Comparison of ENCODE assay signal across 19 mouse cellular contexts in the genomic region with DNA sequence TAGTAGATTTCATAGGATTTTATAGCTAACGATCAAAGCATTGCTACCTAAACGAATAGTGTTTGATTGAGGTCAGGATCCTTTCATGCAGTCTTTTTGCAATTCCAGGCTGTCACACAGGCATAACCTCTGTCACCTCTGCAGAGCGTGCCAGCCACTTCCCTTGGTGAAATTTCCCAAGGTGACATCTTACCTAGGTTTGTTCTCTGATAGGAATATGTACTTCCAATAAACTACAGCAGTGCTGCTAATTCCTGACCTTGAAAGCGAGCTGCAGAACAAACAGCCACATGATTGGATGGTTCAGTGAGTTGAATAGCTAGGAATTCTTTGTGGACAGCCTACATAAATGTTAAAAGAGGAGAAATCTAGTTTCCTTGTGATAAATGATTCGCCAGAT.
"Had no signal": no experiment of that assay in that cellular context is flagged by ENCODE, and none has a peak within 500 bp of the region (broad histone marks: within the 10 kb centered on the region; RNA-seq: fewer than 3 reads in every experiment).

No protein-coding gene starts in this region.

- H3K4me2 ChIP-seq: lung, embryonic 15.5 days; midbrain, embryonic 11.5 days; midbrain, embryonic 13.5 days; midbrain, embryonic 15.5 days; neural tube, embryonic 12.5 days had no signal

- H3K9me3 ChIP-seq: lung, embryonic 15.5 days; megakaryocyte, embryonic 14.5 days; midbrain, embryonic 13.5 days; midbrain, embryonic 15.5 days; neural tube, embryonic 12.5 days had no signal

- H3K36me3 ChIP-seq: lung, embryonic 15.5 days; midbrain, embryonic 13.5 days; midbrain, embryonic 15.5 days; neural tube, embryonic 12.5 days had no signal

- DNase-seq: liver, postnatal 0 days; lung, adult 2 months; lung, postnatal 14 days; lung, postnatal 36 days; right cerebral cortex, adult 18-20 months; right cerebral cortex, postnatal 25 days; right cerebral cortex, postnatal 4 days; spleen, adult 18-20 months; thymus, adult 18-20 months; thymus, postnatal 14 days; thymus, postnatal 36 days had no signal

- H3K27me3 ChIP-seq: lung, embryonic 15.5 days; megakaryocyte, embryonic 14.5 days; midbrain, embryonic 13.5 days; midbrain, embryonic 15.5 days; neural tube, embryonic 12.5 days had no signal

- H3K27ac ChIP-seq: lung, embryonic 15.5 days; macrophage; midbrain, embryonic 13.5 days; midbrain, embryonic 15.5 days; neural tube, embryonic 12.5 days had no signal

- H3K4me1 ChIP-seq: lung, embryonic 15.5 days; megakaryocyte, embryonic 14.5 days; midbrain, embryonic 13.5 days; midbrain, embryonic 15.5 days; neural tube, embryonic 12.5 days had no signal

- H3K4me3 ChIP-seq: lung, embryonic 15.5 days; megakaryocyte, embryonic 14.5 days; midbrain, embryonic 13.5 days; midbrain, embryonic 15.5 days; neural tube, embryonic 12.5 days had no signal

- H3K9ac ChIP-seq: liver, postnatal 0 days; lung, embryonic 15.5 days; midbrain, embryonic 13.5 days; midbrain, embryonic 15.5 days; neural tube, embryonic 12.5 days had no signal

- ATAC-seq: liver, postnatal 0 days; lung, postnatal 0 days; midbrain, embryonic 13.5 days; midbrain, embryonic 15.5 days had no signal
